Mouse (Mus musculus): ENCODE results near the gene Sptbn4. TPM values are rescaled to one million over a fixed set of nuclear protein-coding genes. Genes with fewer than 3 reads are reported as not detected.

Sptbn4 gene
- polyA plus RNA-seq, 1 experiment from 2014 or later: 0.21 TPM

DNA sequence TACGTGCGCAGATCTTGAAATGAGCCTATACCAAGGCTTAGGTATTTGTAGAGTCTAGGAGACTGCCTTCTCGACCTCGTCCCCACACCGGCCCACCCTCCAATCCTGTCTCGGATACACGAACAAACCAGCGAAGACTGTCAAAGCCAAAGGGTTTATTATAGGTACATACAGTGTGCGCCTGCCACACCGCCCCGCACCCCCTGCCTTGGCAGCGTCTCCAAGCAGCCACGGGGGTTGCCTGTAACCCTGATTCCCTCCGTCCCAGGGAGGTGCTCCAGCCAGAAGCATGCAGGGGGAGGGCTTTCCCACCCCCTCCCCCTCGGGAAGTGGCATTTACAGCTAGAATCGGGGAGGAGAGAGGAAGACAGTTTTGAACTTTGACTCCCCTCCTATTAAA is 91.2 kb downstream of the Sptbn4 start:
- Histone ChIP-seq H3K4me3 (peak overlapping the region; percentile 78), H3K27me3 (no peaks in the 10 kb centered on the region), H3K4me1 (peaks cover 36% of the 10 kb centered on the region), H3K4me2 (peak overlapping the region; percentile 81), H3K9ac (peak overlapping the region; percentile 40), H3K36me3 (peaks cover 8% of the 10 kb centered on the region; the same call in 1 of the 2 replicates), H3K27ac (peak overlapping the region; percentile 84), H3K9me3 (no peaks in the 10 kb centered on the region)
- WGBS: 2% methylated on average over 16 of the region's 16 CpGs
- ATAC-seq (ENCODE audit: borderline replicate concordance, extremely low read depth, low FRiP score, low TSS enrichment): peak; percentile 23

DNA sequence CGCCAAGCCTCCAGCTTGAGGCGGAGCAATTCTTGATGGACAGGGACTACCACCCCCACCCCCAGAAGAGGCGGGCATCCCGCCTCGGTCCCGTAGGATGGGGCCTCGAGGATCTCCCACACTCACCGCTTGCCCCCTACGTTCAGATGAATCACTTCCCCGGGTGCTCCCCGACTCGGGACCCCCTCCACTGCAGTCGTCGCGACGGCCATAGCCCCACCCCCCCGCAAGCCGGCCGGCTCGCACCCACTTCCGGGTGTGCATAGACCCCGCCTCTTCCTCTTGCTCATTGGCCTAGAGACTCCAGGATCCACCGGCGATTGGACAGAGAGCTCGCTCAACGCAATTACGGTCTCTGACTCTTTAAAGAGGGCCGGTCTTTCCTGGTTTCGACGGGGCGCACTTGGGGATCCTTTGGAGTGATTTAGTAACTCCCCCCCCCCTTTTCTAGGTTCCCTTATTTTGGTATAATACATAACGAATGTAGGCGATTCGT is 91.7 kb downstream of the Sptbn4 start, which contains the start of gene Shkbp1:
Shkbp1 (minus strand) TSS at position 275 of the 496 bp plus-strand sequence.
- Histone ChIP-seq H3K9ac (peak within 1 kb of the TSS; percentile 52), H3K4me2 (peak within 1 kb of the TSS; percentile 81), H3K9me3 (no peaks in the 10 kb centered on the region), H3K4me1 (peaks cover 32% of the 10 kb centered on the region), H3K36me3 (peaks cover 8% of the 10 kb centered on the region; the same call in 1 of the 2 replicates), H3K27ac (peak within 1 kb of the TSS; percentile 84), H3K4me3 (peak within 1 kb of the TSS; percentile 78), H3K27me3 (no peaks in the 10 kb centered on the region)
- under 1% methylated on average over 34 of the region's 34 CpGs for WGBS
- ATAC-seq (ENCODE audit: borderline replicate concordance, extremely low read depth, low FRiP score, low TSS enrichment): peak; percentile 91

DNA sequence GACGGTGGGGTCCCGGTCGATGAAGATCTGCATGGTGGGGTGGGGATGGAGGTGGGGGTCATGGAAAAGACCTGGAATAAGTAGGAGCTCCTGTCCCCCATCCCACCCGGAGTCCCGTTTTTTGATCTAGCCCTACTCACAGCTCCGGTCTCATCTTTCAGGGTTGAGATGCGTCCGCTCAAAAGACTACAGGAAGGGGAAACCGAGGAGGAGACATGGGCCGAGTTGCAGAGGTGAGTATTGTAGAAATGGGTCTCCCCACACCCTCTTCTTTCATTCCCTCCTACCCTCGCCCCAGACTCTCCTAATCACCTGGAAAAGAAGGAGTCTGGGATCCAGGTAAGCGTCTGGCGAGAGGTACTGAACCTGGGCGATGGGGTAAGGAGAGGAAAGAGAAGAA is 92.2 kb downstream of the Sptbn4 start:
- no peak for ATAC-seq (ENCODE audit: borderline replicate concordance, extremely low read depth, low FRiP score, low TSS enrichment)
- Histone ChIP-seq H3K36me3 (peaks cover 13% of the 10 kb centered on the region; the same call in 1 of the 2 replicates), H3K4me3 (peak overlapping the region; percentile 78), H3K27me3 (no peaks in the 10 kb centered on the region), H3K4me2 (peak overlapping the region; percentile 81), H3K9me3 (no peaks in the 10 kb centered on the region), H3K4me1 (peaks cover 30% of the 10 kb centered on the region), H3K9ac (peak overlapping the region; percentile 52), H3K27ac (0 out of 2 replicates have a peak overlapping the region, but pooled peaks have one; percentile 48)
- WGBS: 5% methylated on average over 14 of the region's 14 CpGs

DNA sequence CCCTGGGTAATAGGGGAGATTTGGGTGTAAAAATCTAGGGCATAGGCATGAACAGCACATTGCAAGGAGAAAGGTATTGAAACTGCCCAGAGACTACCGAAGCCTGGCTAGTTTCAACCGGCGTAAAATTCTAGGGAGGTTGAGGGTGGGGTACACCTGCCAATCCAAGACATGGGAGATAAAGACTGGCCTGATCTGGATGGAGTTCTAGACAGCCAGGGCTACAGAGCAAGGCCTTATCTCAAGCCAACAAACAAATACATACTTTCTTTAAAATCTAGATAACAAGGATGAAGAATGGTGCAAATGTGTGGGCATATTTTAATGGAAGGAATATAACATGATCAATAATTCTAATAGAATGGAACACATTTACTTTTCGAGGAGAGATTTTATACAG is 92.7 kb downstream of the Sptbn4 start:
- 45% methylated on average over 4 of the region's 4 CpGs for WGBS
- ATAC-seq (ENCODE audit: borderline replicate concordance, extremely low read depth, low FRiP score, low TSS enrichment): no peak
- H3K36me3 ChIP-seq: peaks cover 15% of the 10 kb centered on the region; the same call in 1 of the 2 replicates
- peak overlapping the region; percentile 78 for H3K4me3 ChIP-seq
- H3K27ac ChIP-seq: no peak overlapping the region
- H3K4me2 ChIP-seq: peak overlapping the region; percentile 81
- H3K9me3 ChIP-seq: no peaks in the 10 kb centered on the region
- no peaks in the 10 kb centered on the region for H3K27me3 ChIP-seq
- no peak overlapping the region for H3K9ac ChIP-seq
- H3K4me1 ChIP-seq: peaks cover 30% of the 10 kb centered on the region

DNA sequence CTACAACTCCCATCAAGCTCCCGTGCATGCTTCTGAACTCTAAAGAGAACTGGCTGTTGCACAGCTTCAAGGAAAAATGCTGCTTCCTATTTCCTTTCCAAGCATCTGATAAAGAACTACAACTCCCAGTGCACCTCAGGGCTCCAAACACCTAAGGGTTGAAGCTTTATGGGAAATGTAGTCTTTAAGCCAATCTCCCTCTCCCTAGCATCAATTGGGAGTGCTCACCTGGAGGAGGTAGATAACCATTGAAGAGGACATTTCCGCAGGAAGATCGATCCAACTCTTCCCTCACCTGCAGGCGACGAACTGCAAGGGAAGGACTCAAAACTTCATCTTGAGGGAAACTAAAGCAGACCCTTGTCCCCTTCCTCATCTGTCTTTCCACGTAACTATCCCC is 93.3 kb downstream of the Sptbn4 start:
- 29% methylated on average over 6 of the region's 6 CpGs for WGBS
- H3K4me3 ChIP-seq: peak overlapping the region; percentile 78; the same call in 1 of the 2 replicates
- H3K9ac ChIP-seq: no peak overlapping the region
- no peak for ATAC-seq (ENCODE audit: borderline replicate concordance, extremely low read depth, low FRiP score, low TSS enrichment)
- H3K9me3 ChIP-seq: no peaks in the 10 kb centered on the region
- no peak overlapping the region for H3K27ac ChIP-seq
- H3K27me3 ChIP-seq: no peaks in the 10 kb centered on the region
- H3K36me3 ChIP-seq: peaks cover 15% of the 10 kb centered on the region; the same call in 1 of the 2 replicates
- H3K4me1 ChIP-seq: peaks cover 30% of the 10 kb centered on the region
- peak overlapping the region; percentile 81 for H3K4me2 ChIP-seq

DNA sequence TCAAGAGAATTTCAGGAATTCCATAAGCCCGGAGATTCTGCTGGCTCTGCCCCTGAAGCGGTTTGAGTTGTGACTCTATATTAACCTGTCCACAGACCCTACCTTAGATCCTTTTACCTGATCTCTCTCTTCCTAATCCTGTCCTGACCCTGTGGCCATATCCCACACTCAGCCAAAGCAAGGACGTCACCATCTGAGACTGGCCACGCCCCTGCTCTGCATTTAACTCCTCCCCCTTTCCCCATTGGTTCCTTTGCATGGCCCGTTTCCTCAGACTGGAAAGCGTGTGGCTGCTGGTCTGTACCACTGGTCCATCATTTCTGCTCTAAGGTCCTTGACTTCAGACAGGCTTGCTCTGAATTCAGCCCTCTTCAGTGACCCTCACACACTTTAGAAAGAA is 102.0 kb downstream of the Sptbn4 start:
- no peak overlapping the region for H3K4me3 ChIP-seq
- ATAC-seq (ENCODE audit: borderline replicate concordance, extremely low read depth, low FRiP score, low TSS enrichment): no peak; the same call in 1 of the 2 replicates
- no peak overlapping the region for H3K9ac ChIP-seq
- no peak overlapping the region for H3K27ac ChIP-seq
- WGBS: 20% methylated on average over 6 of the region's 6 CpGs
- no peaks in the 10 kb centered on the region for H3K27me3 ChIP-seq
- H3K4me1 ChIP-seq: no peaks in the 10 kb centered on the region
- H3K4me2 ChIP-seq: no peak overlapping the region
- peaks cover 27% of the 10 kb centered on the region for H3K36me3 ChIP-seq
- no peaks in the 10 kb centered on the region for H3K9me3 ChIP-seq

DNA sequence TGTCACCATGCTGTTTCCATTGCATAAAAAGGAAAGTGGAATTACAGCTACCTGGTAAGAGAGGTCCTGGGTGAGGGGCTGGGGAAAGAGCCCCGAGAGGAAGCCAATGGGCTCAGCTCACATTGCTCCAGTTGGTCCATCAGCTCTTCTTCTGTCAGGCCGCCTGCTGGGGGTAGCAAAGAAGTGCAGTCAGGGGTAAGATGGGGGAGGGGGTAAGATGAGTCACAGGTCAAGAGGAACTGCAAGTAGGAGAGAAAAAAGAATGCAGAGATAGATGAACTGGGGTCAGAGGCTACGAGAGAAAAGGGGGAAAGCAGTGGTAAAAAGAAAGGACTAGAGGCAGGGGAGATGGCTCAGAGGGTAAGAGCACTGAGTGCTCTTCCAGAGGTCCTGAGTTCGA is 104.9 kb downstream of the Sptbn4 start:
- no peak overlapping the region for H3K9ac ChIP-seq
- peaks cover 15% of the 10 kb centered on the region; the same call in 1 of the 2 replicates for H3K27me3 ChIP-seq
- peaks cover 4% of the 10 kb centered on the region; the same call in 1 of the 2 replicates for H3K4me1 ChIP-seq
- WGBS: 41% methylated on average over 4 of the region's 4 CpGs
- no peak for ATAC-seq (ENCODE audit: borderline replicate concordance, extremely low read depth, low FRiP score, low TSS enrichment)
- H3K4me2 ChIP-seq: no peak overlapping the region
- H3K27ac ChIP-seq: no peak overlapping the region
- H3K9me3 ChIP-seq: no peaks in the 10 kb centered on the region
- H3K36me3 ChIP-seq: peaks cover 15% of the 10 kb centered on the region
- H3K4me3 ChIP-seq: no peak overlapping the region

DNA sequence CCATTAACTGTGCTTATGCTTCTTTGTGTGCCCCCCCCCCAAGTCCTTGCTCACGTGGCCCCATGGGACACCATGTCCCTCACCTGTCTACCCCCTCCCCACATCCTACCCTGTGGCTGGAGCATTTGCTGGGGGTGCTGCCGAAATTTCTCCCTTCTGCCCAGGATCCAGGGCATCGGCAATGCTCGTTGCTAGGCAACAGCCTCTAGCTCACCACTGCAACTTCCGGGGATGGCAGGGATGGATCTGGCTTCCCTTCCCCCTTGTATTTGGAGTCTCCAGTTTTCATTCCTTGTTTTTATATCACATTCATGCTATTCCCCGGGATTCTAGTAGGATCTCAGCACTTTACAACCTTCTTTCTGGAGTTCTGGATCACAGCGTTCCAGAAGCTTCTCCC is 108.0 kb downstream of the Sptbn4 start:
- Histone ChIP-seq H3K4me1 (peaks cover 30% of the 10 kb centered on the region), H3K4me3 (no peak overlapping the region), H3K9ac (no peak overlapping the region), H3K27me3 (peaks cover 43% of the 10 kb centered on the region), H3K9me3 (no peaks in the 10 kb centered on the region), H3K27ac (no peak overlapping the region), H3K36me3 (peaks cover 11% of the 10 kb centered on the region; the same call in 1 of the 2 replicates), H3K4me2 (no peak overlapping the region)
- WGBS: 33% methylated on average over 7 of the region's 7 CpGs
- no peak for ATAC-seq (ENCODE audit: borderline replicate concordance, extremely low read depth, low FRiP score, low TSS enrichment)

DNA sequence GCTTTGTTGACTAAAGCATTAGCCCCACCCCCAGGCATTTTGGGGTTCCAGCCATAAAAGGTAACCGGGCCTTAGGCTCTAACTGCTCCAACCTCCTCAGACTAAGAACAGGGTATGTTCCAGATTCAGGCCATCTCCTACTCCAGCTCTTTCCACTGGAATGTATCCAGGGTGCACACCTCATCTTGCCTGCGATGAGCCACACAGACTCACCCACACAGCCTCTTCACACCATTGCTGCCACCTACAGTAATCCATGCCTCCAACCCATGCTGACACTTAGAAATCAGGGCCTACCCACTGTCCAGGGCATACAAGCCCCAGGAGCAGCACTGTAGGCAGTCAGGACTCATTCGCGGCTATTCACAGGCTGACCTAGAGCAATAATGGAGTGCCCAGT is 108.4 kb downstream of the Sptbn4 start:
- peaks cover 11% of the 10 kb centered on the region; the same call in 1 of the 2 replicates for H3K36me3 ChIP-seq
- H3K4me3 ChIP-seq: no peak overlapping the region
- WGBS: 69% methylated on average over 4 of the region's 4 CpGs
- no peak for ATAC-seq (ENCODE audit: borderline replicate concordance, extremely low read depth, low FRiP score, low TSS enrichment)
- no peak overlapping the region for H3K4me2 ChIP-seq
- H3K9me3 ChIP-seq: no peaks in the 10 kb centered on the region
- no peak overlapping the region for H3K27ac ChIP-seq
- peaks cover 47% of the 10 kb centered on the region for H3K27me3 ChIP-seq
- no peak overlapping the region for H3K9ac ChIP-seq
- peaks cover 34% of the 10 kb centered on the region for H3K4me1 ChIP-seq

DNA sequence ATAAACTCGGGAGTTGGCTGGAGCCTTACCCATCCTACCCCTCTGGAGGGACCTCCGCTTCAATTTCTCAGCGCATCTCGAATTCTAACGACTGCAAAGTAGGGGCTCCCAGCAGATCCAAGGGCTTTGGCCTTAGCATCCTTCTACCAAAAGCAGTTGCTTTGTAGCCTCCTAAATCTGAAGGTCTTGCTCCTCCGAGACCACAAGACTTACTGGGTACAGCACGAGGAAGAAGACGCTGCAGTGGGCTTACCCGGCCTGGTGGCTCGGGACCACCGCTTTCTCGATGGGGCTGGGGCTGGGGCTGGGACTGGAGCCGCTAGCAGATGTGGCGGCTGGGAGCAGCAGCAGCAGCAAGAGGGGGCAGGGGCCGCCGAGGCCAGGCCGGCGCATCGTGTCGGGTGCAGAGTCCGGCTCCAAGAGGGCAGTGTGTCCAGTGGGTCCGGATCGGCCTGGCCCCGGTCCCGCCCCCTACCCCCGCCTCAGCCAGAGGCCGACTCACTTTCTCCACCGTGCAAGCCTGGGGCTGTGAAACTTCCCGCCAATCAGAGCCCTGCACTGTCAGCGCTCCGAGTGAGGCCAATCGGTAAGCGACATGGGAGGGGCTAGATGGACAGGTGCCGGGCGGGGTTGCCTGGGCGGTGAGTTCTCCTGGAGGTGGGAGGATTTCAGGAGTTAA is 110.2 kb downstream of the Sptbn4 start, which contains the start of gene Ltbp4:
Ltbp4 (minus strand) TSS at position 518 of the 679 bp plus-strand sequence.
- Histone ChIP-seq H3K27ac (no peak within 1 kb of the TSS), H3K9ac (0 out of 2 replicates have a peak within 1 kb of the TSS, but pooled peaks have one; percentile 14), H3K4me2 (peak within 1 kb of the TSS; percentile 69), H3K36me3 (peaks cover 3% of the 10 kb centered on the region; the same call in 1 of the 2 replicates), H3K27me3 (peaks cover 59% of the 10 kb centered on the region), H3K4me3 (peak within 1 kb of the TSS; percentile 40), H3K4me1 (peaks cover 50% of the 10 kb centered on the region), H3K9me3 (no peaks in the 10 kb centered on the region)
- under 1% methylated on average over 36 of the region's 36 CpGs for WGBS
- ATAC-seq (ENCODE audit: borderline replicate concordance, extremely low read depth, low FRiP score, low TSS enrichment): peak; percentile 4; the same call in 1 of the 2 replicates

DNA sequence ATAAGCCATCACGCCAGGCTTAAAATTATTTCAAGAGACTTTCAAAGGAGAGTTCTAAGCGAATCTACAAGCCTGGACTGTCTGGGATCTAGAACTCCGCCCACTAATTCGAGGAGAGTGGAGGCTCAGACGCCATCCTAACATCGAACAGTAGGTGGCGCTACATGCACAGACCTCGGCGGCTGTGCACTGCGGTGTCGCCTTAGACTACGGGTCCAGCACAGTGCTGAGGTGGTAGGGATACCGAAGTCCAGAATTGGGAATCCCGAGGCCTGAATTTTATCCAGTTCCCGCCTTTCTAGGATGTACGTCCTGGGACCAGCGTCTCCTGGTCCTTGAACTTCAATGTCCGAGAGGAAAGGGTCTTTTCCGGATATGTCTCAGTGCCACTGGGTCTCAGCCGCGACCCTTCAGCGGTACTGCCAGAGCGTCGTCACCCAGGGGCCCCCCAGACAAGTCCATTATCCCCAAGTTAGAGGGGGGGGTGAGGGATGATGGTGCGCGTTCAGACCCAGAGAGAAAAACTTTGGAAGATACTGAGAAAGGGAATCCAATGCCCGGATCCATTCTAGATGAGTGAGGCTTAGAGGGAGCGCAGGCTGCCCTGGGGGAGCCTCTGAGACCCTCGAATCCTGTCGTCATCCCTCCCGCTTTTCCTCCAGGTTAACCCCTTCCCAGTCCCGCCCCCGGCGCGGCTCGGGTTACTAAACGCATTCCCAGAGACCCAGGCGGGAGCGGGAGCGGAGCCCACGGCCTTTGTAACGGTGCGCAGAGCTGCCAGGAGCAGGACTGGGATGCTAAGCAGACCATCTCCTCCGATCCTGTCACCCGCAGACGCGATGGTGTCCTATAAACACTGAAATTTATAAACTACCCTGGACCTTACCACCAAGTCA is 111.3 kb downstream of the Sptbn4 start:
- Histone ChIP-seq H3K27ac (peak overlapping the region; percentile 53; the same call in 1 of the 2 replicates), H3K4me1 (peaks cover 61% of the 10 kb centered on the region), H3K4me2 (peak overlapping the region; percentile 92), H3K4me3 (peak overlapping the region; percentile 40), H3K36me3 (no peaks in the 10 kb centered on the region), H3K27me3 (peaks cover 59% of the 10 kb centered on the region), H3K9ac (peak overlapping the region; percentile 14; the same call in 1 of the 2 replicates), H3K9me3 (no peaks in the 10 kb centered on the region)
- ATAC-seq (ENCODE audit: borderline replicate concordance, extremely low read depth, low FRiP score, low TSS enrichment): peak; percentile 66
- under 1% methylated on average over 47 of the region's 47 CpGs for WGBS
